Mouse (Mus musculus) intestine, postnatal 0 days (tissue): Measurements from ENCODE around the gene Qrich1. TPM values are rescaled to one million over a fixed set of nuclear protein-coding genes. Genes with fewer than 3 reads are reported as not detected.

Experiments
- ATAC-seq: fragments of 200-750 bp; cut with Nextera tagmentation; 2 replicates; pipeline ENCODE4 v1.8.0; 2017; ENCODE audit warnings: mild to moderate bottlenecking, moderate TSS enrichment, moderate library complexity
- H3K27ac ChIP-seq: fragments of 300-500 bp; sonication (generic); 2 replicates; pipeline ENCODE4 v1.5.1; 2014; ENCODE audit warnings: mild to moderate bottlenecking, low read depth, low read length, moderate library complexity
- H3K27me3 ChIP-seq: fragments of 300-500 bp; sonication (generic); replicated peaks from 2 replicates; pipeline ENCODE4 v1.6.1; 2014; ENCODE audit warnings: low read length, mixed read lengths; ENCODE audit not compliant: control insufficient read depth, insufficient read depth
- H3K36me3 ChIP-seq: fragments of 300-500 bp; sonication (generic); 2 replicates; pipeline ENCODE4 v1.6.1; 2014; ENCODE audit warnings: mild to moderate bottlenecking, moderate library complexity; ENCODE audit not compliant: control insufficient read depth, insufficient read depth
- H3K4me1 ChIP-seq: fragments of 300-500 bp; sonication (generic); replicated peaks from 2 replicates; pipeline ENCODE4 v1.6.1; 2014; ENCODE audit warnings: antibody characterized with exemption, low read length, mixed read lengths; ENCODE audit not compliant: control insufficient read depth, insufficient read depth
- H3K4me2 ChIP-seq: fragments of 300-500 bp; sonication (generic); replicated peaks from 2 replicates; pipeline ENCODE4 v1.6.1; 2014; ENCODE audit warnings: low read depth, mild to moderate bottlenecking, moderate library complexity
- H3K4me3 ChIP-seq: fragments of 300-500 bp; sonication (generic); 2 replicates; pipeline ENCODE4 v1.5.1; 2014; ENCODE audit warnings: low read depth, low read length
- H3K9ac ChIP-seq: fragments of 300-500 bp; sonication (generic); 2 replicates; pipeline ENCODE4 v1.6.1; 2014; ENCODE audit warnings: mild to moderate bottlenecking, low read depth, low read length
- H3K9me3 ChIP-seq: fragments of 300-500 bp; sonication (generic); 2 replicates; pipeline ENCODE4 v1.6.1; 2016; ENCODE audit warnings: mixed run types; ENCODE audit not compliant: control insufficient read depth
- CTCF ChIP-seq: sonication (generic); IDR thresholded peaks from 2 replicates; pipeline ENCODE4 v1.5.1; 2016; ENCODE audit warnings: low read depth, mild to moderate bottlenecking, control low read depth, antibody characterized with exemption, moderate library complexity
- WGBS: fragments of 180-500 bp; shearing (Covaris S2); extraction: QIAGEN DNeasy Blood & Tissue Kit; methylation state at CpG from one replicate; pipeline ENCODE4 v1.1.7; 2014; 5-methylcytosine and 5-hydroxymethylcytosine counted together
- polyA plus RNA-seq: library from polyadenylated mRNA; unstranded; fragments of >200 nt; fragmentation: Nextera tagmentation; extraction: Ambion mirVana; gene quantifications from 2 replicates; pipeline ENCODE4 v1.2.1, GENCODE M21; 2015

Gene Qrich1
- polyA plus RNA-seq, 1 experiment from 2014 or later = 46.8 TPM

GRCm38 (mm10) chr9:108517931-108518332 lies 1.3 kb downstream of the Qrich1 start:
- H3K36me3 ChIP-seq = peaks cover 33% of the 10 kb centered on the region

GRCm38 (mm10) chr9:108521604-108522003 lies 5.0 kb downstream of the Qrich1 start:
- H3K9ac ChIP-seq = no peak overlapping the region
- H3K27ac ChIP-seq = 0 out of 2 replicates have a peak overlapping the region, but pooled peaks have one; percentile 8
- no peaks in the 10 kb centered on the region for H3K9me3 ChIP-seq
- H3K4me1 ChIP-seq = no peaks in the 10 kb centered on the region
- H3K4me2 ChIP-seq = no peak overlapping the region
- 59% methylated on average over 2 of the region's 2 CpGs for WGBS
- ATAC-seq = no peak
- no peak for TF ChIP-seq CTCF
- H3K27me3 ChIP-seq = no peaks in the 10 kb centered on the region
- H3K36me3 ChIP-seq = 0 out of 2 replicates have a peak, but pooled peaks cover 3% of the 10 kb centered on the region
- H3K4me3 ChIP-seq = no peak overlapping the region

More at GRCm38 (mm10) chr9:108517931-108518332, 1.3 kb downstream of the Qrich1 start:
- Histone ChIP-seq H3K4me2 (peak overlapping the region; percentile 69), H3K4me1 (no peaks in the 10 kb centered on the region), H3K27ac (peak overlapping the region; percentile 99), H3K4me3 (peak overlapping the region; percentile 93), H3K27me3 (no peaks in the 10 kb centered on the region), H3K9me3 (no peaks in the 10 kb centered on the region), H3K9ac (peak overlapping the region; percentile 99)
- WGBS = 0% methylated on average over 13 of the region's 13 CpGs
- peak; percentile 4; the same call in 1 of the 2 replicates for ATAC-seq
- TF ChIP-seq CTCF = no peak; the same call in 1 of the 2 replicates

- Histone ChIP-seq H3K4me3 (no peak overlapping the region), H3K9ac (no peak overlapping the region), H3K9me3 (no peaks in the 10 kb centered on the region), H3K4me1 (no peaks in the 10 kb centered on the region), H3K27me3 (no peaks in the 10 kb centered on the region), H3K27ac (no peak overlapping the region), H3K4me2 (no peak overlapping the region), H3K36me3 (peaks cover 5% of the 10 kb centered on the region)
- no peak for ATAC-seq
- TF ChIP-seq CTCF = no peak
- 97% methylated on average over 4 of the region's 4 CpGs for WGBS
Measured at GRCm38 (mm10) chr9:108523341-108523740, 6.7 kb downstream of the Qrich1 start.

GRCm38 (mm10) chr9:108525400-108525799 lies 8.8 kb downstream of the Qrich1 start:
- Histone ChIP-seq H3K27me3 (no peaks in the 10 kb centered on the region), H3K4me2 (no peak overlapping the region), H3K4me3 (no peak overlapping the region), H3K9ac (no peak overlapping the region), H3K9me3 (no peaks in the 10 kb centered on the region), H3K27ac (no peak overlapping the region), H3K36me3 (peaks cover 22% of the 10 kb centered on the region), H3K4me1 (no peaks in the 10 kb centered on the region)
- 70% methylated on average over 3 of the region's 3 CpGs for WGBS
- no peak for TF ChIP-seq CTCF
- no peak for ATAC-seq

- no peak for ATAC-seq
- Histone ChIP-seq H3K4me3 (no peak overlapping the region), H3K9me3 (no peaks in the 10 kb centered on the region), H3K9ac (no peak overlapping the region), H3K27ac (no peak overlapping the region), H3K27me3 (no peaks in the 10 kb centered on the region), H3K4me2 (no peak overlapping the region), H3K4me1 (no peaks in the 10 kb centered on the region), H3K36me3 (peaks cover 73% of the 10 kb centered on the region)
- WGBS = 94% methylated on average over 1 of the region's 1 CpGs
- TF ChIP-seq CTCF = no peak
Measured at GRCm38 (mm10) chr9:108530954-108531353, 14.3 kb downstream of the Qrich1 start.

GRCm38 (mm10) chr9:108531496-108531895 lies 14.9 kb downstream of the Qrich1 start:
- Histone ChIP-seq H3K27ac (no peak overlapping the region), H3K36me3 (peaks cover 78% of the 10 kb centered on the region), H3K9me3 (no peaks in the 10 kb centered on the region), H3K4me3 (no peak overlapping the region), H3K9ac (no peak overlapping the region), H3K27me3 (no peaks in the 10 kb centered on the region), H3K4me2 (no peak overlapping the region), H3K4me1 (no peaks in the 10 kb centered on the region)
- WGBS = 89% methylated on average over 1 of the region's 1 CpGs
- no peak for ATAC-seq
- no peak for TF ChIP-seq CTCF

- no peak for ATAC-seq
- H3K4me2 ChIP-seq = no peak overlapping the region
- peaks cover 64% of the 10 kb centered on the region for H3K36me3 ChIP-seq
- no peak overlapping the region for H3K27ac ChIP-seq
- no peak overlapping the region for H3K4me3 ChIP-seq
- no peak for TF ChIP-seq CTCF
- no peaks in the 10 kb centered on the region for H3K9me3 ChIP-seq
- no peaks in the 10 kb centered on the region for H3K27me3 ChIP-seq
- H3K4me1 ChIP-seq = no peaks in the 10 kb centered on the region
- no peak overlapping the region for H3K9ac ChIP-seq
Measured at GRCm38 (mm10) chr9:108540846-108541245, 24.2 kb downstream of the Qrich1 start.
